Mouse (Mus musculus) frontal cortex, postnatal 10 days (tissue): ENCODE measurements around the gene Ifih1.

Experiments used
- DNase-seq, 2 experiments: peaks; one replicate each; pipeline ENCODE4 v3.0.0; 2022; ENCODE audit warnings: low spot score in 2 of 2, mixed read lengths in 1 of 2

Gene Ifih1

DNA sequence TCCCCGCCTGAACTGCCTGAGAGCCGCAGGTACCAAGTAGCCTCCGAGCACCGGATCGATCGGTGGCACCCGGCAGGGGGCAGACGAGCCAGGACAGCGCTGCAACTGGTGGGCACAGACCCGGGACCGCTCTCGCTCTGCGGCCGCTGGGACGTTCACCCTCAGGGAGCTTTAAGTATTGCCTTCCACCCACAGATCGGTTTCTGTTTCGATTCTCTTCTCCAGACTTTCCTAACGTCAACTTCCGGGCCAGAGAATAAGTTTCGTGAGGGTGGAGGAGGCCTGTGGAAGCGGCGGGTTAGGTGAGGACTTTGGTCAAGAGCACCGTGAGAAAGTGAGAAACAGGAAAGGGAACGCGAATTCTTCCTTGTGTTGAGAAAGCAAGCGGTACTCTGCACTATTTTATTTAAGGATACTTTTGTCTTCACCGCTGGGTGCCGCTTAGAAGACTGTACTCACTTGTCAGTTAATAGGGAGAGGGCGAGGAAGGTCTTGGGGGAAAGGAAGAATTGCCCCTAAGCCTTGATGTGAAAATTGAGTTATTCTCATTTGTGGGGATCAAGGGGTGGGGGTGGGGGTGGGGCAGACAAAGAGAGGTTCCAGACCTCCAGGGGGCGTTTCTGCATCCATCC, at the start of gene Ifih1:
Gene Ifih1 (minus strand): TSS at position 242 of the 632 bp plus-strand sequence.
- no peak for DNase-seq

DNA sequence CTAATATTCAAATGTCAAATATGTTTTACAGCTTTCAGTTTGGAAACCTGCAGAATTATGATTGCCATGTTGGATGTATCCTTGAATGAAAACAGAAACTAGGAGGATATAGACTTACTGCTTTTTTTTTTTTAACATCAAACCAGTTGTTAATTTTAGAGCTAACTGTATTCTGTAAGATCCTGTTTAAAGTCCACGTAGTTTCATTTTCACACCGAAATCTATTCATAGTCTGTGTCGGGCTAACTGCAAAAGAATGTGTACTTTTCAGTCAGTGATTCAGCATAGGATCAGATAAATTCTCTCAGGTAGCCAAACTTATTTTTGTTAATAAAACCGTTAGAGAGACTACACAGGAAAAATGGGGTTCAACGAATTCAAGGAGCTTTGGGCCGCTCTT, 39.9 kb upstream of the Ifih1 start:
- no peak for DNase-seq

DNA sequence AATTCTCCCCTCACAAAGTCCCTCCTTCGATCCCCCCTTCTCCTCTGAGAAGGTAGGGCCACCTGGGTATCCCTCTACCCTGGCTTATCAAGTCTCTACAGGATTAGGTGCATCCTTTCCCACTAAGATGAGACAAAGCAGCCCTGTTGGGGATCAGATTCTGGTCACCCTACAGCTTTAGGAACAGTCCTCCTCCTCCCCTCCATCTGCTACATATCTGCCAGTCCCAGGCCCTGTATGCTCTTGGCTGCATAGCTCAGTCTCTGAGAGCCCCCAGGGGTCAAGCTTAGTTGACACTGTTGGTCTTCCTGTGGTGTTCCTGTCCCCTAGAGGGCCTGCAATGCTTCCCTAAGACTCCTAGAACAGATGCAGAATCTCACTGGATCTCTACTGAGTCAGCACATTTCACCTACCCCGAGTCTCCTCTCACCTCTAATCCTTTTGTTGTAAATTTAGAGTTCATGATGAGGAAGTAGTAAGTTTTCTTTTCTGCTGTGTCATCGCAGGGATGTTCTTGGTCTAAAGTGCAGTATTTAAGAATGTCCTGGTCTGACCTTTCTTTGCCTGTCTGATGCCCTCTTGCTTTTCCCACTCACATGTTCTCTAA, 39.0 kb upstream of the Ifih1 start:
- no peak for DNase-seq

DNA sequence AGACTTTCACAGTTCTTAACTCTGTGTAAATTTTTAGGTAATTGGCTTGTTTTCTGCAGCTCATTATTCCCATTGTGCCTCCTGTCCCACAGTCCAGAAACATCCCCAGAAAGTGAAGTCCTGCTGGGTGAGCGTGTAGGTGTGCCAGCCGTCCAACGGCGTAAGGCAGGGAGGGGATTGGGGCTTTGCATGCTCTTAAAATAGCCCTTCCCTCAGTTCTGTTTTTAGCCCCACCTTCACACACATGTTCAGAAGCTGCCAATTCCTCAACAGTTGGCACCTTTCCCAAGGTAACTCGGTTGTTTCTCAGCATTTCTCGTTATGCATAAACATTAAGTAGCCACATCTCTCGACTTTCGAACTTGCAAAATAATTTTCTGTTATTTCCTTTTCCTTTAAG, 35.6 kb upstream of the Ifih1 start:
- DNase-seq, result no peak

DNA sequence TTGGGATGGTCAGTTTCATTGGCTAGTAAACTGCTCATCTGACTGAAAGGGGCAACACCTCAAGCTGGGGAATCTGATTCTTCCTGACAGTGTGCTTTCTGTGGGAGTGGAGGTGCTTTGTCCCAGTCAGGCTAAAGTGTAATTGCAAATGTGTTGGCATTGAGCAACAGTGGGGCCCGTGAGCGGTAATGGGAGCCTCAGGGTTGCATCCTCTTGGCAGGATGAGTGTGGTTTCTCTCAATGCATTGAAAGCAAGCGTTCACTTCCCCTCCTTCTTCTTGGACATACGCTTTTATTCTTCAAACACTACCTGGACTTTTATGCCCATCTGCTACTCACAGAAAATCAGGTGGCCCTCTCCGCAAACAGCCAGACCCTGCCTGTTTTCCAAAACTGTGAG, 26.7 kb upstream of the Ifih1 start:
- DNase-seq, result no peak

DNA sequence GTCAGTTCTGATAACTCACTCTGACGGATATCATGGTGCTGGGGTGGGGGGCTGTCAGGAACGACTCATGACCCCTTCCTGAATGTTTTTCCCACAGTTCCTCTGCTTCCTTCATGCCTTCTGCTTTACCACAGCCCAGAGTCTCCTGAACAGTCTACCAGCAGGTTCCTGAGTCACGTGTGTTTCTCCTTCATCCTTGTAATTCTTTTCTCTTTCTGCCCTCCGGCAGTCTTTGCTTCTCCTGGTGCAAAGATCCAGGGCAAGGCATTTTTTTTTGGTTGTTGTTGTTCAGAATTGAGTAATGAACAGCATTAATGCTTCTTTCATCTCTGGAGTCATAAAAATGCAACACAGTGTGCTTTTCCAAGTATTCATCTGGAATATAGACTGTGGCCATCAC, 24.7 kb upstream of the Ifih1 start:
- DNase-seq, result no peak

DNA sequence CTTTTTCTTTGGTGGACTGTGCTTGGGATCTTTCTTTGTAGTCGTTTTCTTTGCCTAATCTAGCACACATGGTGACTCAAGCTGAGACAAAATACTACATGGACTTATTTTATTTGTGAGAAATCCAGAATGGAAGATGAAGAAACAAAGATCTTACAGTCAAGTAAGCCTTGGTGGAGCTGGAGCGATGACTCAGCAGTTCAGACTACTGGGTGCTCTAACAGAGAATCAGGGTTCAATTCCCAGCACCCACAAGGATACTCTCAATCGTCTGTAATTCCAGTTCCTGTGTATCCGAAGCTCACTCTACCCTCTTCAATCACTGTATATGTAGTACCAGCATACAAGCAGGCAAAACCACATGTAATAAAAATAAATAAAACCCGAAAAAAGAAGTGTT, 24.2 kb upstream of the Ifih1 start:
- no peak for DNase-seq

DNA sequence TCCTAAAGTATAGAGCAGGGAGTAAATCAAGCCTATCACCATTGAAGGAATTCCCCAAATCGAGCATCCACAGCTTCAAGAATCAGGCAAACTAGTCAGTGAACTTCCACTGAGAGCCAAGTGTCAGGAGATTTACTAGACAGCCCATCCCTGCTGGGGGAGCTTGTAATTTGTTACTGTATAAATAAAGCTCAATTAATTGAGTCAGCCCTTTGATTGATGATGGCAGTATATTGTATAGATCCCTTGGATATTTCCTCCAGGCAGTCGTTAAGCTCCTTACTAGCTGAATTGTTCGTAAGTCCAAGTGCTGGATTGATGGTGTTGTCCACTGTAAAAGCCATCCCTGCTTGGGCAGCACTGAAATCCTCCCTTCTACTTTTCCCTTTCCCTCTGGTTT, 23.8 kb upstream of the Ifih1 start:
- no peak for DNase-seq

DNA sequence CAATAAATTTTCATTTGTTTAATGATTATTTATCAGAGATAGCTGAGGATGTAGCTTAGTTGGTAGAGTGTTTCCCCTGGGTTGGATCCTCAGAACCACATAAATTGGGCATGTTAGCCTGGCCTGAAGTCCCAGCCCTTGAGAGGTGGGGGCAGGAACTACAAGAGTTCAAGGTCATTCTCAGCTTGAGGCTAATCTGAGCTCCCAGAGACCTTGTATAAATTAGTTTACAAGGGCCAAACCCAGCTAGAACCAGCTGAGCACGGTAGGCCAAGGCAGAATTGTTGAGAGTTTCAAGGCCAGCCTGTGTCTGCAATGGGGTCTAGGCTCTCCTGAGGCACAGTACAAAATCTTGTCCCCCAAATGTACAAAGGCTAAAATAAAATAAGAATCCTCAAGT, 19.5 kb upstream of the Ifih1 start:
- DNase-seq, result no peak

DNA sequence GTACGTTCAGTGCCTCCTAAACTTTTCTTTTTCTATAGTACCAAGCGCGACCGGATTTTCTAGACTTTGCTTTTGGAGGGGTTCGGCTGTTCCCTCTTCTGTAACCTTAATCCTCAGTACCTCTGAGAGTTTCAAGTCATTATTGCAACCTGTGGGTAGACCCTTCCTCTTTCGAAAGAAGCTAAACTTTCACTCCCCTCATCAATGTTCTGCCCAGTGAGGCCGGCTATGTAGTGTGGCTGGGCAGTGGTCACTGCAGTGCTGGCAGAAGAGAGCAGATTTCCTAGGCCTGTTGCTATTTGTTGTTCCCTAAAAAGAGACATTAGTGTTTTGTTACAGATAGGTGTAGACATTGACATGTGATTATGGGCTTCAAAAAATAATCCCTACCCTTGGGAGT, 18.8 kb upstream of the Ifih1 start:
- no peak for DNase-seq

DNA sequence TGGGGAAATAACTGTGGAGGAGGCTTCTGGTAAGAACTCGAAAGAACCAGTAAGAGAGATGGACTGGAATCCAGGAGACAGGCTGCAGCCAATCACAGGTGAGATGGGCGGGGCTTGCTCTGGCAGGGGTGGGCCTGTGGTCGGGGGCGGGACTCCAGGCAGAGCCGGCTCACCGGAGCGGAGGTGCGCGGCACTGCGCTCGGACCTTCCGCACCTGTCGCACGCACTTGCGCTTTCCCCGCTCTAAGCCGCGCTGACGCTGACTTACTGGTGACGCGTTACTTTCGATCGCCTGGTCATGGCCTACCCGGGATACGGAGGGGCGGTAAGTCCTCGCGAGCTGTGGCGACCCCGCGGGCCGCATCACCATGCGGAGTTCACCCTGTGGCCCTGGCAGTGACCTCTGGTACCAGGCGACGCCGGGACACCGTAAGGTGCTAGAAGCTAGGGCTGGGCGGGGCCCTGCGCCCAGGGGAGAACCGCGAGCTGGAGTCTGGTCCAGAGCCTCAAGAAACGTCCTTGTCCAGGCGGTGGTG, 18.1 kb upstream of the Ifih1 start, which contains the start of gene Gca:
Gene Gca (plus strand): TSS at position 151 of the 536 bp plus-strand sequence.
- peak; percentile 61 to 76 for DNase-seq

DNA sequence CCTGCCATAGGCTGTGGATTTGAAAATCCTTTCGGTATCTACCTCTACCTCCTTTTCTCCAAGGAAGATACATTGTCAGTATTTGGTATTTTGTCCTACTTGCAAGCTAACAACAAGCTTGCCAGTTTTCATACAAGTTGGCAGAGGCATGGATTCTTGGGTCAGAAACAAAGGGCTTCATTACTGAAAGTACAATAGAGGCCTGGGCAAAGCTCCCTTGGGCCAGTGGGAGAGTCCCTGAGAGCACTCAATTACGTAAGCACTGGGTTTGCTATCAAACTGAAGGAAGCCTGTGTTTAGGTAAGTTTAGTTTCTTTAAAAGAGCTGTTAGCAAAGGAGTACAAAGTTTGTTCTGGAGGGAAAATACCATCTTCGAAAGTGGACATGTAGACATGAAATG, 16.5 kb upstream of the Ifih1 start:
- no peak for DNase-seq

DNA sequence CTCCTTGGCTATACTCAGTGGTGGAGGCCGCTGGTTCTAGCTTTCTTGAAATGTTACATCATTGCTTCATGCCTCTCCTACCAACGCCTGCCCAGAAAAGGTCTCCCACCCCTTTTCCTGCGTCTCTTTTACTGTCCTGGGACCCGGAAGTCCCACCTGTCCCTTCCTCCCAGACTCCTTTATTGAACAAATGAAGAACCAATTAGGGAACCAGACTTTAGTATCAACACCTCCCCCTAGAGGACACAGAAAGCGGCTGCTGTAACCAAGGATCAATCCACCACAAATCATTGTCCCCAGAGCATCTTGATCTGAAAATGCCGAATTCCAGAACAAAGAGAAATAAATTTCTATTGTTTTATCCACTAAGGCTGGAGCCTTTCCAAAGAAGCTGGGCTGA, 14.5 kb upstream of the Ifih1 start:
- no peak for DNase-seq

DNA sequence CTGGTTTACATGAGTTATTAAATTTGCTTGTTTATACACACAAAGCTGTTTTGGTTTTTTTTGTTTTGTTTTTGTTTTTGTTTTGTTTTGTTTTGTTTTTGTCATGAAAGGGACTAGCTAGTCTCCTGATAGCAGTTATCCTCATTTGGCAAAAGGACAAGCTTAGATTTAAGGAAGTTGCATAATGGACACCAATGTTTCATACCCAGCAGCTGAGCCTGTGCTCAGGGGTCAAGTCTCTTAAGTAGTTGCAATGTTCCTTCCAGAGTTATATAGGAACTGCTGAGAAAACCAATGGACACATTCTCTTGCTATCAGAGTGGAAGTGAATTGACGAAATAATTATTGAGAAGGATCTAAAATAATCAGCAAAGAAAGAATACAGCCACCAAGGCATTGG, 10.0 kb upstream of the Ifih1 start:
- DNase-seq, result no peak

DNA sequence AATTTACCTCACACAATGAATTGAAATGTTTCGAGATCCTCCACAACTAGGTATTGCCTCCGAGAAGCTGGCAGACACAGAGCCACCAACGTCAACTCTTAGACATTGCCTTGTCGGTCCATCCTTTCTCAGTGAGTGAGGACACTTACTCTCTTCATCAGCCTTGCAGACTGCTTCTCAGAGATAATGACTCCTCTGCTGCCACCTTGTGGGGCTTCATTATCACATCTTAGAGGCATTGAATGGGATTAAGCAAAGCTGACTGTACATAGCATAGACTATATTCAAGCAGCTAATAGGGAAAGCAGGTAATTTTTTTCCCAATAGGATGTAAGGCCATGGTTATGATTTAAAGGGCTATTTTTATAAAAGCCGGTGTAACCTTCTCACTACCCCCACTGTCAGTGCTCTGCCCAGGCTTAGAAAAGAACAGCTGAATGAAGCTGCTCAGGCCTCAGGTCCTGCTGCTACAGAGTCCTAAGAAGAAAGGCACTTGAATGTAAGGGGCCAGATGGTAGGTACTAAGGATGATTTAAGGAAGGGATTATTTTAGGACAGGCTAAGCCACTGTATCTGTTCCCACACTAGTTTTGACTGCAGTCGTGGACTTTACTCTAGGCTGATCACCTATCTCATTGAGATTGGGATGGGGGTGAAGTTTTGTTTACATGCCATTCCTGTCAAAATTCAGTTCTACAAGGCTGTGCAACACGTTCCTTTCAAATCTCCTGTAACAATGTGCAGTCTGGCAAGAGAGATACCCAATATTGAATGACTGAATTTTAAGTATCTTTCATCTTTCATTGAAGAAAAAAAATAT, 8.7 kb upstream of the Ifih1 start:
- DNase-seq, result peak; percentile 41 to 63

DNA sequence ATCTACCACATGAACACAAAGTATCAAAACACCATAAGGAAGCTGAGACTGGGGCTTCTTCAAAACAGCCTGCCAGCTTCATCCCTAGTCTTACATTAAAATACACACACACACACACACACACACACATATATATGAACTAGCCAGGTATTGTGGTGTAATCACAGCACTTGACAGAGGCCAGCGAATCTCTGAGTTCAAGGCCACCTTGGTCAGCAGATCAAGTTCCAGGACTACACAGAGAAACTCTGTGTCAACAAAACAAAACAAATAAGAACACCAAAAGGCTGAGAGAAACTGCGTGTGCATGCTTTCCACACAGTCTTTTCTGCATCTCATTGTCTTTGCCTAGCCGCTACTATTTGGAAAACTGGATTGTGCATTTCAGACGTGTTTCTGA, 6.4 kb upstream of the Ifih1 start:
- no peak for DNase-seq

DNA sequence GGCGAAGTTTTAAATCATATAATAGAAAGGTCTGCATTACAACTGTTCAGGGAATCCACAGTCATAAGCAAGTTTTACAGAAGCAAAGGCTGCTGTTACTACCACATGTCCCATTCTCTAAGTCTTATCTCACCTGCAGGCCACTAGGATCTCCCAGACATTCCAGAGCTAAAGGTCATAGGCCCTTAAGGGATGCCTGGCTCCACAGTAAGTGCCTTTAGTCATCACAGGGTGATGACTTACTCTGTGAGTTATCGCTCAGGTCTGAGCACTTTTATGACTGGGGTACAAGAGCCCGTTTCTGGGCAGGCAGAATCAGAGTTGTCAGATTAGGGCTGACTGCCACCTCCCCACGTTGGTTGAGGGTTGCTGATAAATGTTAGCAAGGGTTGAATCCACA, 5.8 kb upstream of the Ifih1 start:
- DNase-seq, result no peak

DNA sequence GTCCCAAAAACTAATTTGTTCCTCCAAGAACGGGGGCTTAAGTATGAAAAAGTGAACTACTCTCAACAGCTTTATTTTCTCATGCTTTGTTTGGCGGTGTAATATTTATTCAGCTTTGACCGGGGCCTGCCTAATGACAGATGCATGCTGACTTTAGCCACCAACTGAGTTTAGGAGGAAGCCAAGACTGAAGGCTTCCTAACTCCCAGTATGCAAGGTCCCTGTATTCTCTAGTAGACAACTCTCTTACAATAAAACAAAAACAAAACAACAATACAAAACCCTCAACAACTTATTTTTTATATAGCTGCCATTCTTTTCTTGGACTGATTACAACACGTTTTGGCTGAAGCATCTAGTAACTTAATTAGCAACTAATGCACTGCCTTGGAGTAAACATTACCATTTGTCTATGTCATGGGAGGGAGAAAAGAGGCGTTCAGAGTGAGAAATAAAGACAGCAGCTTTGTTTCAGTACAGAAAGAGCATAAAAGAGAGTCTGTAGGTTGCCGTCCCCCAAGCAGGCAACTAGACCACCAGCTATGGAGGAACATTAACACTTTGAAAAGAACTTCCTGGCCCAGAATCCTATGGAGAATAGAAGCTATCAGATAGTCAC, 725 bp upstream of the Ifih1 start:
- DNase-seq, result no peak

DNA sequence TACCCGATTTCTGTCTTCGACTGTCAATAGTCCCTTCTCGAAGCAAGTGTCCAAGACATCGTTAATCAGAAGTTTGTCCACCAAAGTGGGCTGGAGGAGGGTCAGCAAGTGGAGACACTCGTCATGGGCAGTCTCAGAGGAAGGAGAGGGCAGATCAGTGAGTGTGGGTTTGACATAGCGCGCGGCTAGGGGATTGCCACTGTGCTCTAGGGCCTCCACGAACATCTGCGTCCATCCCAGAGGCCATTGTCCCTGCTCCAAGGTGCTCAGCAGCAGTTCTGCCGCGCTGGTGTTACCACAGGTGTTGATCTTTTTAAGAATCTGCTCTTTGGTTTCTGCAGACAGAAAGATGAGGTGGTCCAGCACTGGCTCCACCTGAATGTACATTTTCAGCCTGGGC, 580 bp downstream of the Ifih1 start:
- no peak for DNase-seq

DNA sequence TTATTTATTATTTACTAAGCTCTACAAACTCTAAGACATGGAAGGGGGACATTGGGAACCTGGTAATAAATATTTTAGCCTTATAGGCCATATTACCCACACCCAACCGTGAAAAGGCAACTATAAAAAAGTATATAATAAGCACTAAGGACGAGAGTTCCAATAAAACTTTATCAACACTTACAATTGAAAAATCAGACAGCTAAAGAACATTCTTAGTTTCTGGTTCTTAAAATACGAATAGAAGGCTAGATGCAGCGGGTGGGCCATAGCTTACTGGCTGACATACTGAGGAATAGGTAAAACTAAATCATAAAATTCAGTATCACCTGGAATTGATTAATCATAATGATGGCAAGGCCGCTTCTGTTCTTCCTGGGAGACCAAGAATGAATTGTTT, 1.2 kb downstream of the Ifih1 start:
- DNase-seq, result no peak

DNA sequence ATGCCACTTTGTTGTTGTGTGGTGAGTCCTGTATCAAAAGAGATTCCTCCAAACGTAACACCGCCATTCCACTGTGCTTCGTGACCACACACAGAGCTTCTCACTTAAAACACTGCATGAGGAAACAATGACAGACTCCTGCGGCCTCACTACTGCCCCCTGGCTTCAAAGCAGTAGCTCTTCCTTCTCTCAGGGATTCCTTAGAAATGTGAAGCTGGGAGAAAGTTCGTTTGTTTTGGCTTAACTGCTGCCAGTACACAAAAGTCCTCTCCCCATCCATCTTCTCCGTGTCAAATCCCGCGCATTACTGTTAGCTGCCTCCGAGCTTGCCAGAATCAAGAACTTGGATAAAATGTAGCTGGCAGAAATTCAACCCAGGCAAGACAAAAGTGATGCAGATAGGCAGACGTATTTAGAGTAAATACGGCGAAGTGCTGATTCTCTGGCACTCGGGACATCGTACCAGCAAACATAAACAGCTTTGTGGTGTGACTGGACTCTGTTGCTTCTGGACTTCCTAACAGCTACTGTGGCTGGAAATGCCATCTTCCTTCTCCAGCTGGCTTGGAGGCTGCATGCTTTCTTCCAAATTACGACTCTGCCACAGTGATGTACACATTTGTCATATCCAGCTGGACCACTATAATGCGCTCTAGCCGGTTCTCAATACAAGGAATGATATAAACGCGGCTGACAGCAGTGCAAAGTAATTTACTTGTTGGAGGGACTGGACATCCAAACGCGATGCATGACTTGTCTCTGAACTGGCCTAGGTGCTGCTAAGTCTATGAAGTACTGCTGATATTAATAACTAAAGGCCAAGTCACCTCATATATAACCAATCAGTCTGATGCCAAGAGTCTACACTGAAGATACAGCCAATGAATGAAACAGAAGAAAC, 2.4 kb downstream of the Ifih1 start:
- DNase-seq, result no peak
